Mouse (Mus musculus): Measurements from ENCODE around the gene Cdh13.

The Cdh13 gene

DNA sequence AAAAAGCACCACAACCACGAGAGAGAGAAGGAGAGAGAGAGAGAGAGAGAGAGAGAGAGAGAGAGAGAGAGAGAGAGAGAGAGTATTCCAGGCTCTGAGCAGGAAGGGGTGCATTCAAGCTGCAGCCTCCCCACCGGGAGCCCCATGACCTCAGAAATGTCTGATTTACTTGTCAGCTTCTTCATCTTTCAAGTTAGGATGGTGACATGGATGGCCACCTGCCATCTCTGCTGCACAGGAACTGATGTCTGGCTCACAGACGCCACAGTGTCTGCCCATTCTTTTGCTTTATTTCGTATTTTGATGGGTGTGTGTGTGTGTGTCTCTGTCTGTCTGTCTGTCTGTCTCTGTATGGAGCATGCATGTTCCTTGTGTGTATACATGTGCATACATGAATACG, 774.3 kb downstream of the Cdh13 start:
- no peak for DNase-seq (ENCODE audit: low read depth, low spot score)

DNA sequence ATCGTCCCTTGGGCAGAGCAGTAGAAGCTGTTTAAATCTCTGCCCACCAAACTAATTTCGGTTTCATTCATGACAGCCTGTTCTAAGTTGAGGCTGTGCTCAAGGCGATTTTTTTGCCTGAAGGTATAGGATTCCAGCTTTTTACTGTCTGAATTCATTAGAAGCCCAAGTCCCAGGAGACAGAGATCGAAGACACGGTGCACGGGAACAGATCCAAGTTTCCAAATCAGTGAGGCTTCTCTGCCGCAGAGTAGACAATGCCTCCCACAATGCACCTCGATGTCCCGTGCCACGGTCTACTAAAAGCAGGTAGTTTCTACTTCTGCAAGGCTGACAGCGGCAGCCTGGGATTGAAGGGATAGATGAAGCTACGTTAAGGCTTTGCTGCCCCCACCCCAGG, 778.1 kb downstream of the Cdh13 start:
- DNase-seq (ENCODE audit: low read depth, low spot score) = no peak

DNA sequence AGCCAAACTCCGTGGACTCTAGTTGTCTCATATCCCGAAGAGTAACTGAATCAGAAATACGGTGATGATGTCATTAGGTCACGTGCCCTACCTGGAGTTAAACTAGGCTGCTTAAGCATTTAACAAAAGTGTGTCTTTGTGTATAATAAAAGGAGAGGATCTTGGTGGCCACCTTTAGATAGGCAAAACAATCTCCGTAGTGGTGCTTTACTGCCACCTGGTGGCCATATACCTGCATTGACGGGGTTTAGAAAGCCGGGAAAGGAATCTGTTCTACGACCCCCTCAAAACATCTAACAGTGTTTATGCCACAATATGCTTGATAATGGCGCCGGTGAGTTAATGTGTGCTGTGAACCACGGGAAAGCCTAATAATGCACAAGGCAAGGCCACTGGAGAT, 781.0 kb downstream of the Cdh13 start:
- peak; percentile 16 for DNase-seq (ENCODE audit: low read depth, low spot score)

- DNase-seq (ENCODE audit: low read depth, low spot score) = no peak
These were observed 788.8 kb downstream of the Cdh13 start for GRCm38 (mm10) chr8:119072291-119072690.

DNA sequence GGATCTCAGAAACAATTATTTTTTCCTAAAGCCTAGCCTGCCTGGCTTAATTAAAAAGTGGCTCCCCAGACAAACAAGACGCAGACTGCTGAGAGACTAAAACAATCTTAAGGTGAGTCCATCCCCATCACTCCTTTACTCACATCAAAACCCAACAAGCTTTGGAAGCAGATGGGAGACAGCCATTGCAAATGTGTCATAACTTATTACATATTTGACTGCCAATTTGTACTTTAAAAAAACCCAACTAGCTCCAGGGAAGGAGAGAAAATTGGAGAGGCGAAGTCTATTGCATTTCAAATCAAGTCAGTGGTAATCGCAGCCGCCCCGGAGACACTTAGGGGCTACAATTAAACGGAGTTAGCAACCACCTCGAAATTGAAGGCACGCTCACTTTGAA, 801.5 kb downstream of the Cdh13 start:
- DNase-seq (ENCODE audit: low read depth, low spot score) = no peak

DNA sequence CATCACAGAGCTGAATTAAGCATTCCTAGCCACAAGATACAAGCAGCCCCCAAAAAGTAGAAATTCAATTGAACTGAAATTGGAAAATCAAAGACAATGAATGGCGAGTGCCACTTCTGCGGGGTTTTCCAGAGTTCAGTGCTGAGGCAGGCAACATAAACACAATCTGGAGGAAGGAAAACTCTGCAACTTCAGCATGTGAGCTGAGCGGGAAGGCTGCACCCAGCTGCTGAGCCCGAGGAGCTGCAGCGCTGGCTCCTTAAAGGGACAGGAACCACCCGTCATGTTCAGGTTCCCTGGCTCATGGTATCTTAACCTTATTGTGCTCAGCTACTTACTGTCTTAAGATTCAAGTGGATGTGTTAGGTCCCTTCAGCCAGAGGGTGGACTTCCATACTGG, 814.7 kb downstream of the Cdh13 start:
- DNase-seq (ENCODE audit: low read depth, low spot score) = no peak

DNA sequence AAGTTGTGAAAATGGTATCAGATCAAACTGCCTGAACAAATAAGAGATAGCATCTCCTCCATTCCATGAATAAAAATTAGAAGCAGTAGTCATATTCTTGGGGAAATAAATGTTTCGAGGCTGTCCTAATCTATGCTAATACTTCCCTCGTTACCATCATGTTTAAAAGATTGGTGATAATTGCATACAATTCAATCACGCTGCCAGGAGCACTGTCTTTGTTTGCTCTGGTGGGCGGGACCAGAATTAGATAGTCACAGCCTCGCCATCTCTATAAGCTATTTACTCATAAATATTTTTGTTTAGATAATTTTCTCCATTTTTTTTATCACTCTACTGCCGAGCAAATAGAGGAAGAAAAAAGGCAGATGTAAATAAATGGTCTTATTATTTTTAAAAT, 819.3 kb downstream of the Cdh13 start:
- no peak for DNase-seq (ENCODE audit: low read depth, low spot score)

GRCm38 (mm10) chr8:119109655-119110054, 826.1 kb downstream of the Cdh13 start:
- DNase-seq (ENCODE audit: low read depth, low spot score) = no peak

GRCm38 (mm10) chr8:119112861-119113260, 829.3 kb downstream of the Cdh13 start:
- DNase-seq (ENCODE audit: low read depth, low spot score) = no peak

DNA sequence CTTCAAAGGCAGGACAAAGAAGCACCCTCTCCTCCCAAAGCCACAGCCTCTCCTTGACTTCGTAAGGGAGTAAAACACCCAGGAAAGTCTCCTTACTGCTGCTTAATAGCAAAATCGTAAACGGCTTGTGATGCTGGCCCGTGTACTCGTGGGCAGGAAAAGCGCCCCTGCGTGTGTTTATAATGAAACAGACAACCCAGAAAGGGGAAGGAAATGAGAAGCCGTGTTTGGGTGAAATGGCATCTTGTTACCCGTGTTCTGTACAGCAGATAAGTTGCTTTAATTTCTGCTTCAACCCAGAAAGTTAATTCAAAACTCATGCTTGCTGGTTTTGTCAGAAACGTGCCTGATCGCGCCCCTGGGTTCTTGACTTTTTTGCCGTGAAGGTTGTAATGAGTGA, 837.7 kb downstream of the Cdh13 start:
- no peak for DNase-seq (ENCODE audit: low read depth, low spot score)

- DNase-seq (ENCODE audit: low read depth, low spot score) = no peak
These were observed 844.3 kb downstream of the Cdh13 start for GRCm38 (mm10) chr8:119127841-119128240.

DNA sequence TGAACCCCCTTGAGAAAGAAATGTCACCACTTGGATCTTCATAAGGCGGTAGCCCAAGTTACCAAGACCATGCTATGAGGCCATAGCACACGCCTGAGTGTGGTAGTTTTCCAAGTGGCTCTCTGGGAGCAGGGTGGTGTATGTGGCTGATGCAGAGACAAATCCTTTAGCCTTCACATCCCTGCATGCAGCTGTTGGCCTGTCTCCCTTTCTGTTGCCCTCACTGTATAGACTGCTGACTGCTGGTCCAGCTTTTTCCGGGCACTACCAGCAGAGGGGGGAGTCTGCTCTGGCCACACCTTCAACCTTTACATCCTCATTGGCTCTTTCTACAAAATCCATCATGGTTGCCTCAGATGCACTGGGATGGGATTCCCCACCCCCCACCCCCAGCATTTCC, 844.7 kb downstream of the Cdh13 start:
- no peak for DNase-seq (ENCODE audit: low read depth, low spot score)

DNA sequence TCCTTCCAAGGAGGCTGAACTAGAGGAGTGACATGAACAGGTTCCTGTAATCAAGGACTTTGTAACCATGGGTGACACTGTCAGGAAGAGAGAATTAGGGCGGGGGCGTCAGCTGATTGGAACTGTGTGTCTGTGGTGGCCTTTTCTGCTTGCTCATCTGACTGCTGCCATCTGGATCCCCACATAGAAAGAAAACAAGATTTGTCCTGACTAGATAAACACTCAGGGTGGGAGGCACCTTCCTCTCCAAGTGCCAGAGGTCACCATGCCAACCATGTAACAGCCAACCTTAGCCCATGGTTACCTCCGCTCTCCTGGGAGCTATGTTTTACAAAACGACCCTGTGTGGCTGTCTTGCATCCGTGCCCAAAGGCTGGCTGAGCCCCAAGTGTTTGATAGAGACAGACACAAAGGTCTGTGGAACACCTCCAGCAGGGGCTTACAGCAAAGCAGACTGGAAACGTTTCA, 873.0 kb downstream of the Cdh13 start:
- DNase-seq (ENCODE audit: low read depth, low spot score) = no peak

DNA sequence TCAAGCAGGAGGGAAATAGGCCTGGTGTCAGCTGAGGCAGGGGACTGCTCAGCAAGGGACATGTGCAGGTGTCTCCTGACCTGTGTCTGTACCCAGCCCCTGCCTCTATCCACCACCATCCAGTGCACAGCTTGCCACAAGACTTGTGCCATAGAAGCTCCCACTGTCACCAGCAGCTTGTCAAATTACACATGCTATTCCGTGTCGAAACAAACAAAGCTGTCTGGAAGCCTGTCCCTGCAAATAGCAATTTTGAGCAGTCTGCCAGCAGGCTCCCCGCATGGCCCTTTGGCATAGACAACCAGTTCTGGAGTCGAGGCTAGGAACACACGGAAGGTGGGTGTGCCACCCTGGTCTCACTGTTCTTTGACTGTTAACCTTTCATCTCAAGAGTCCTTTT, 875.1 kb downstream of the Cdh13 start:
- DNase-seq (ENCODE audit: low read depth, low spot score) = no peak

GRCm38 (mm10) chr8:119159794-119160193, 876.3 kb downstream of the Cdh13 start:
- DNase-seq (ENCODE audit: low read depth, low spot score) = no peak

- no peak for DNase-seq (ENCODE audit: low read depth, low spot score)
These were observed 880.5 kb downstream of the Cdh13 start for GRCm38 (mm10) chr8:119164076-119164475.

DNA sequence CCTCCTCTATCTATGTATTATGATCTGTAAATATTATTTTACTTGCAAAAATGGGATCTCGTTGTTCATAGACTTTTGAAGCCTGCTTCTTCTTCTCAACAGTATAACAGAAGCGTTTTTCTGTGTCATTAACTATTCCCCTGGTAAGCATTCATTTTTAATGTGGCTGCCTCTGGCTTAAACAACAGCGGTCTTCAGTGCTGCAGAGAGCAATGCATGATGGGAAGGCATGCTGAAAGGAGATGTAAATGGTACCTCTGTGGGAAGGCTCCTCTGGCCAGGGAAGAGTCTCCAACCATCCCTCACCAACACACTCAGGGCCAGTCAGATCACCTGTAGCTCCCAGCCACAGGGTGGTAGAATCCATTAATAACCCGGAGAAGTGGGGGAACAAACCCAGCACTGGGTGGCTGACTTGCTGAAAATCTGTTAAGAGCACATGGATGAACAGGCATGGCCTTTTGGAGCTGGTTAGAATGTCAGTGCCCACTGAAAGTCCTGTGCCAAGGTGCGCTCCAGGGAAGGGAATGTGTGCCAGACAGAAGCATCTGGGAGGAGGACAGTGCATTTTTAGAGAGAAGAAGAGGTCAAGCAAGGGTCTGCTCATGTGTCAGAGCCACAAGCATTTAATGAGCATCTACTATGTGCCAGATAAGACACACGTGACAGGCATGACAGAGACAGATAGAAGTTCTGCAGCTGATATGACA, 893.8 kb downstream of the Cdh13 start:
- no peak for DNase-seq (ENCODE audit: low read depth, low spot score)

DNA sequence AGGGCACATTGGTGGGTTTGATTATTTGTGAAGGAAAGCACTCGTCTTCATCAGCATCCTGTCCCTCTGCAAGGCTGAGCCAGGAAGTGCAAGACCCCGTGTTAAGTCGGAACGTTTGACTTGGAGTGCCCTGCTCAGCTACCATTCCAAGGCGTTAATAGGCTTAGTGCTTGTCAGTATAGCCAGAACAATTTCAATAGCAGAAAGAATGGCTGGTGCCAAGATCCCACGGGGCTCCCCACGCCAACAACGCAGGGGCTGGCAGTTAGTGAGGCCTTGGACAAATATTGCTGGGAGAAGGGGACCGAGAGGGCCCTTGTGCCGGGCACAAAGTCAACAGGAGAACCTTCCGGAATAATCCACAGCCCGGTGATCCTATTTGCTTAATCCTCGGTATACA, 897.1 kb downstream of the Cdh13 start:
- no peak for DNase-seq (ENCODE audit: low read depth, low spot score)

DNA sequence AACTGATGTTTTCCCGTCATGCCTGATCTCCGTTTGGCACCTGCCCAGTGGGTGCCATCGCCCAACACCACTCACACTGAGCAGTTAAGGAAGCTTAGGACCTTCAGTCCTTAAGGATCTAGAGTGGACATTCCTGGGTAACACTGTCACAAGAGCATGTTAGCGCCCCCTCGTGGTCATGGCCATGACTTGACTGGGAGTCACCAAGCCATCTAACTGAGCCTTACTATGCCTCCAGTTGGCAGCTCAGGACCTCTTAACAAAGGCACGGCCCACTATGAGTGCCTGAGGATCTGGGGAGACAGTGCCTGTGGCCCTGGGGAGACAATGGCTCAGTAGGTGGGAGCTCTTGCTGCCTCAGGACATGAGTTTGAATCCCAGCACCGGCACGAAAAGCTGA, 912.2 kb downstream of the Cdh13 start:
- DNase-seq (ENCODE audit: low read depth, low spot score) = peak; percentile 29

- no peak for DNase-seq (ENCODE audit: low read depth, low spot score)
These were observed 913.1 kb downstream of the Cdh13 start for GRCm38 (mm10) chr8:119196486-119197150.

- no peak for DNase-seq (ENCODE audit: low read depth, low spot score)
These were observed 925.0 kb downstream of the Cdh13 start for GRCm38 (mm10) chr8:119208567-119208966.

DNA sequence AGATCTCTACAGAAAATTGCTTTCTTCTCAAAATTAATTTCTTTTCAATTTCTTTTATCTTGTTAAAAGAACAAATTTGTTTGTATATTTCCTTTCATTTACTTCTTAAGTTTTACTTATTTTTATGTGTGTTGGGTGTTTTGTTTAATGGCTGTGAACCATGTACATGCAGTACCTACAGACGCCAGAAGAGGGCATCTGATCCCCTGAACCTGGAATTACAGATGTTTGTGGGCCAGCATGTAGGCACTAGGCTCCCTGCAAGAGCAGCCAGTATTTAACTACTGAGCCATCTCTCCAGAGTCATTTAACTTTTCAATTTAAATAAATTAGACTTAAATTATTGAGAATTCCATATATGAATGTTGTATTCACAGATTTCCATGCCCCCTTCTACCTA, 941.0 kb downstream of the Cdh13 start:
- DNase-seq (ENCODE audit: low read depth, low spot score) = peak; percentile 64

- DNase-seq (ENCODE audit: low read depth, low spot score) = no peak
These were observed 961.6 kb downstream of the Cdh13 start for GRCm38 (mm10) chr8:119245181-119245580.

All from CD4-positive, CD25-positive, alpha-beta regulatory T cell, adult 2 months (primary cell).